Mouse (Mus musculus) stomach, embryonic 14.5 days (tissue): Measurements from ENCODE around the gene Phlda2. TPM values are rescaled to one million over a fixed set of nuclear protein-coding genes. Genes with fewer than 3 reads are reported as not detected.
A peak's percentile ranks its signal among the peaks of the same experiment; 100 is the strongest.

Experiments
- ATAC-seq: fragments of 200-750 bp; cut with Nextera tagmentation; 2 replicates; pipeline ENCODE4 v1.8.0; 2017; ENCODE audit warnings: low read depth, moderate TSS enrichment; ENCODE audit not compliant: insufficient number of reproducible peaks, insufficient read depth, low FRiP score
- H3K27ac ChIP-seq: fragments of 300-500 bp; sonication (generic); 2 replicates; pipeline ENCODE4 v1.5.1; 2014; ENCODE audit warnings: mild to moderate bottlenecking, low read length, moderate library complexity, mixed read lengths
- H3K27me3 ChIP-seq: fragments of 300-500 bp; sonication (generic); 2 replicates; pipeline ENCODE4 v1.6.1; 2014; ENCODE audit warnings: low read length, control low read depth, mixed read lengths; ENCODE audit not compliant: control insufficient read depth, insufficient read depth
- H3K36me3 ChIP-seq: fragments of 300-500 bp; sonication (generic); 2 replicates; pipeline ENCODE4 v1.6.1; 2014; ENCODE audit warnings: mild to moderate bottlenecking, control low read depth, low read length, moderate library complexity, mixed read lengths; ENCODE audit not compliant: control insufficient read depth, insufficient read depth
- H3K4me1 ChIP-seq: fragments of 300-500 bp; sonication (generic); 2 replicates; pipeline ENCODE4 v1.6.1; 2014; ENCODE audit warnings: low read length, control low read depth, mixed read lengths; ENCODE audit not compliant: control insufficient read depth, insufficient read depth
- H3K4me2 ChIP-seq: fragments of 300-500 bp; sonication (generic); replicated peaks from 2 replicates; pipeline ENCODE4 v1.6.1; 2014; ENCODE audit warnings: low read depth, low read length, control low read depth
- H3K4me3 ChIP-seq: fragments of 300-500 bp; sonication (generic); 2 replicates; pipeline ENCODE4 v1.5.1; 2014; ENCODE audit warnings: low read depth, low read length, control low read depth
- H3K9ac ChIP-seq: fragments of 300-500 bp; sonication (generic); replicated peaks from 2 replicates; pipeline ENCODE4 v1.6.1; 2014; ENCODE audit warnings: low read depth, mild to moderate bottlenecking, control low read depth, low read length, moderate library complexity, mixed read lengths
- H3K9me3 ChIP-seq: fragments of 300-500 bp; sonication (generic); 2 replicates; pipeline ENCODE4 v1.6.1; 2016; ENCODE audit warnings: low read depth, low read length, control low read depth; ENCODE audit not compliant: control insufficient read depth
- WGBS: fragments of 180-500 bp; shearing (Covaris S2); extraction: QIAGEN DNeasy Blood & Tissue Kit; methylation state at CpG from one replicate; pipeline ENCODE4 v1.1.7; 2014; 5-methylcytosine and 5-hydroxymethylcytosine counted together
- polyA plus RNA-seq: library from polyadenylated mRNA; unstranded; fragments of >200 nt; fragmentation: Nextera tagmentation; extraction: Ambion mirVana; gene quantifications from 2 replicates; pipeline ENCODE4 v1.2.1, GENCODE M21; 2014

Gene Phlda2
- polyA plus RNA-seq, 1 experiment from 2014 or later: 4.6 TPM

DNA sequence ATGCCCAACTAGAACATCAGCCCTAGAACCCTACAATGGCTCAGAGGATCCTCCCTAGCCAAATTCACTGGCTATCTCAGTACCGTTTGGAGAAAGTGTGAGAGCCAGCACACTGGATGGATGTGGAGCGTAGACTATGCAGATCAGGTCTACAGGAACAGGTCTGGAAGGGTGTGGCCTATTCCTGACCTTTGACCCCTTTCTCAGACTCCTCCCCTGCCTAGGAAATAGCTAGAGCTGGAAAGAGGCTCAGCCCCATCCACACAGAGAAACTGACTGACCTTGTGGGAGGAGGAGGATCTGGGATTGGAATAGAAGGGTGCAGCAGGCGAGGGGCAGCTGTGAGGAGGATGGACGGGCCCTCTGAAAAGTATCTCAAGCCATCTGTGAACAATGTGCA, 4.4 kb downstream of the Phlda2 start:
- no peaks in the 10 kb centered on the region for H3K9me3 ChIP-seq
- H3K4me1 ChIP-seq: peaks cover 4% of the 10 kb centered on the region; the same call in 1 of the 2 replicates
- H3K36me3 ChIP-seq: no peaks in the 10 kb centered on the region
- H3K4me3 ChIP-seq: no peak overlapping the region
- H3K9ac ChIP-seq: no peak overlapping the region
- no peak for ATAC-seq
- WGBS: 92% methylated on average over 4 of the region's 4 CpGs
- H3K27ac ChIP-seq: no peak overlapping the region
- no peak overlapping the region for H3K4me2 ChIP-seq
- H3K27me3 ChIP-seq: peaks cover 16% of the 10 kb centered on the region

- Histone ChIP-seq H3K27me3 (no peaks in the 10 kb centered on the region), H3K9me3 (no peaks in the 10 kb centered on the region), H3K27ac (no peak overlapping the region), H3K36me3 (no peaks in the 10 kb centered on the region), H3K4me3 (no peak overlapping the region), H3K4me1 (no peaks in the 10 kb centered on the region), H3K9ac (no peak overlapping the region), H3K4me2 (no peak overlapping the region)
- WGBS: 75% methylated on average over 8 of the region's 8 CpGs
- no peak for ATAC-seq
Measured at GRCm38 (mm10) chr7:143495104-143495961, 7.6 kb downstream of the Phlda2 start.

DNA sequence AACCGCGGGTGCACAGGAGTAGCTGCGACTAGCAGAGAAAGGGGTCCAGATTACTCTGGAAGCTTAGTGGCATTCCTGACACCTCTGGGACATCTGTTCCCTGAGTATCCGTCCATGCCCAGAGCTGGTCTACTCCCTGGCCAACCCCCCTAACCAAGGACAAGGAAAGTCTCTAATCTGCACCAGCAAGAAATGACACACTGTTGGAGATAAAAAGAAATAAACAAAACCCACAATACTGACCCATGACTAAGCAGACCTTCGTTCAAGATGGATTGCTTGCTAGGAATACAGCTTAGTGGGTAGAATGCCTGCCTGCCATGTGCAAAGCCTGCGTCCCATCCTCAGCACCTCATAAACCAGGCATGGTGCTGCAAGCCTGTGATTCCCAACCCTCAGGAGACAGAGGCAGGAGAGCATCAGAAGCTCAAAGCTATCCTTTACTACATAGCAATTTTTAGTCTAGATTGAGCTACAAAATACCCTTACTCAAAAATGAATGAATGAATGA, 9.3 kb downstream of the Phlda2 start:
- 81% methylated on average over 6 of the region's 6 CpGs for WGBS
- H3K4me2 ChIP-seq: no peak overlapping the region
- ATAC-seq: no peak
- no peaks in the 10 kb centered on the region for H3K9me3 ChIP-seq
- no peaks in the 10 kb centered on the region for H3K4me1 ChIP-seq
- H3K4me3 ChIP-seq: no peak overlapping the region
- H3K36me3 ChIP-seq: no peaks in the 10 kb centered on the region
- H3K9ac ChIP-seq: no peak overlapping the region
- no peak overlapping the region for H3K27ac ChIP-seq
- no peaks in the 10 kb centered on the region for H3K27me3 ChIP-seq

DNA sequence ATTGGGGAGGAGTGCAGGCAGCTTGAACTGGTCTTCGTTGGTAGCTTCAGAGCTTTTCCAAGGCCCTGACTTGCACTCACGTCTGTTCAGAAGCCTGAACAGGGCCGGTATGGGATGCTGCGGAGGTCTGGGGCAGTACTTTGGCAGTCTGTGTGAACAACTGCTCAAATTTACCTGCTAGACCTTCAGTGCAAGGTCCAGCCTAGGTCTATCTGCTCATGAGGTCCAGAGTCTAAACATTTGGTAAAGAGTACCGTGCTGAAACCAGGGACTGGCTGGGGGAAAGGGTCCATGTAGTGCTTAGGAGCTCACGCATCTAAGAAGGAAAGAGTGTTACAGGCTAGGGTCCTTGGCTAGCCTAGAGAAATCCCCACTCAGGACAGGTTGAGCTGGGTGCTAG, 13.2 kb downstream of the Phlda2 start:
- Histone ChIP-seq H3K4me2 (no peak overlapping the region), H3K27ac (no peak overlapping the region), H3K9ac (no peak overlapping the region), H3K9me3 (no peaks in the 10 kb centered on the region), H3K36me3 (no peaks in the 10 kb centered on the region), H3K27me3 (no peaks in the 10 kb centered on the region), H3K4me3 (no peak overlapping the region), H3K4me1 (no peaks in the 10 kb centered on the region)
- 76% methylated on average over 6 of the region's 6 CpGs for WGBS
- no peak for ATAC-seq

DNA sequence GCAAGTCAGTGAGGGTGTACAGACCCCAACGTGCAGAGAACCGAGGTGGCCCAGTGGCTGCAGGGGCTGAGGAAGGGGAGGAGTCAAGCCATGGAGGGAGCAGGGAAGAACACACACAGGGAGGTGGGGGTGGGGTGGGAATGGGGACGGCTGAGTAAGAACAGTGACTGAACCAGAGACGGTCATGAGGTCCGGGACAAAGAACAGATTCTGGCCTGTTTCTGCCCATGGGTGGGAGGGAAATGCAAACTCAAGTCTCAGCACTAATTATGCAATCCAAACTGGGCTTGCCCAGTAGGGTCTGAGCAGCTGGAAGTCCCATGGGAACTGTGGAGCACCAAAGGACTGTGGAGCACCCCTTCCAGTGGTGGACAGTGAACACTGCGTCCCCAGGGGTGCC, 20.4 kb downstream of the Phlda2 start:
- H3K9ac ChIP-seq: no peak overlapping the region
- no peaks in the 10 kb centered on the region; the same call in 1 of the 2 replicates for H3K4me1 ChIP-seq
- no peaks in the 10 kb centered on the region for H3K36me3 ChIP-seq
- peak; percentile 60 for ATAC-seq
- no peak overlapping the region for H3K4me2 ChIP-seq
- no peaks in the 10 kb centered on the region for H3K27me3 ChIP-seq
- H3K4me3 ChIP-seq: no peak overlapping the region
- no peaks in the 10 kb centered on the region for H3K9me3 ChIP-seq
- no peak overlapping the region for H3K27ac ChIP-seq
- WGBS: 7% methylated on average over 6 of the region's 6 CpGs

- Histone ChIP-seq H3K4me1 (no peaks in the 10 kb centered on the region; the same call in 1 of the 2 replicates), H3K9me3 (no peaks in the 10 kb centered on the region), H3K27me3 (no peaks in the 10 kb centered on the region), H3K36me3 (no peaks in the 10 kb centered on the region), H3K9ac (no peak overlapping the region), H3K4me3 (no peak overlapping the region), H3K4me2 (no peak overlapping the region), H3K27ac (no peak overlapping the region)
- ATAC-seq: no peak
- WGBS: 50% methylated on average over 5 of the region's 5 CpGs
Measured at GRCm38 (mm10) chr7:143481806-143482387, 21.1 kb downstream of the Phlda2 start.

GRCm38 (mm10) chr7:143480498-143480897, 22.5 kb downstream of the Phlda2 start:
- no peak overlapping the region for H3K4me2 ChIP-seq
- no peaks in the 10 kb centered on the region; the same call in 1 of the 2 replicates for H3K4me1 ChIP-seq
- WGBS: 37% methylated on average over 13 of the region's 13 CpGs
- H3K4me3 ChIP-seq: no peak overlapping the region
- H3K27ac ChIP-seq: no peak overlapping the region
- ATAC-seq: no peak
- H3K27me3 ChIP-seq: no peaks in the 10 kb centered on the region
- H3K9ac ChIP-seq: no peak overlapping the region
- H3K36me3 ChIP-seq: no peaks in the 10 kb centered on the region
- H3K9me3 ChIP-seq: no peaks in the 10 kb centered on the region

DNA sequence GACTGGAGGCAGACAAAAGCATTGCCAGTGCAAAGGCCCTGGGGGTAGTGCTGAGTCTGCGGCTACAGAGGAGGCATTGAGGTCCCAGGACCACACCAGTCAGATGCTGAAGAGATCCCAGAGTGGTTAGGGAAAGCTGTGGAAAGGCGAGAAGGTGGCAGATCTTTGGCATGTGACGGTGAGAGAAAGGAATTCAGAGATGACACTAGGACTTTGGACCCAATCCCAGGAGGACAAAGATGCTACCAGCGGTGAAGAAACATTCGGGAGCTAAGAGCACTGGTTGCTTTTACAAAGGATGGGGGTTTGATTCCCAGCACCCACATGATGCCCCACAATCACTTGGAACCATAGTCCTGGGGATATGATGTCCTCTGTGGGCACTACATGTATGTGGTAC, 25.1 kb downstream of the Phlda2 start:
- Histone ChIP-seq H3K9me3 (no peaks in the 10 kb centered on the region), H3K36me3 (no peaks in the 10 kb centered on the region), H3K27me3 (no peaks in the 10 kb centered on the region), H3K4me2 (no peak overlapping the region), H3K4me1 (no peaks in the 10 kb centered on the region; the same call in 1 of the 2 replicates), H3K9ac (no peak overlapping the region), H3K27ac (no peak overlapping the region), H3K4me3 (no peak overlapping the region)
- 90% methylated on average over 5 of the region's 5 CpGs for whole genome bisulfite sequencing
- no peak for ATAC-seq
